Mouse (Mus musculus) right cerebral cortex, postnatal 10 days (tissue): ENCODE measurements around the gene Gm49486.

ENCODE experiments used
- DNase-seq, 2 experiments: peaks; one replicate each; pipeline ENCODE4 v3.0.0; 2021; ENCODE audit warnings: low spot score in 2 of 2

Gene Gm49486

DNA sequence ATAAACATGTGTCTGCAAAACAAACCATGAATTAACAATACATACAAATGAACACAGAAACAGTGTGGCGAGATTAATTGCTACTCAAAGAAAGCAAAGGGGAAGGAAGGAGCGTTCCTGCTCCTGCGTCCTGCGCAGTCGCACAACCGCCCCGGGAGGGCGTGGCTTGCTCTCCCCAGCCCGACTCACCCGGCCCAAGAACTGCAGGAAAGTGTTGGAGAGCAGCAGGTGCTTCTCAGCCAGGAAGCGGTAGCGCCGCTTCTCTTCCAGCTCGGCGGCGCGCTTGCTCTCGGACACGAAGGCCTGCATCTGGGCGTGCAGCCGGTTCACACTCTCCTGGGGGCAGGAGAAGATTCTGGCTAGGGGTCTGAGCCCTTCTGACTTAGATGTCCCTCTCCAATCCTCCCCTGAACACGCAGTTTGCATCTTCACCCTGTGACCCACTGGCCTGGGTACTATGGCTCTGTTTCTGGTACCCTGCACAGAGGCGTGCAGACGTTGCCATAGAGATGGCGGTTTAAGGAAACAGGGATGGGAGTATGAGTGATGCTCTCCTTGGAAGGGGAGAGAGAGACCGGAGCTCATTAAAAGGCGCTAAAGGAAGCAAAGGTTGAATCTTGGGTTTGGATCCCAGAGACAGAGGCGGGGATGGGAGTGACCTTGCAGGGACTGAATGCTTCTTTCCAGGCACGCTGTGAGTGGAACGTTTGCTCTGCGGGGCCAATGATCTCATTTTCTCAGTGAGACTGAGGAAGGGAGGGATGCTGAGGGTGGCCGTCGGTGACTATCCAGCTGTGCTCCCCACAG lies 41.3 kb downstream of the Gm49486 start:
- peak; percentile 66 to 69 for DNase-seq

DNA sequence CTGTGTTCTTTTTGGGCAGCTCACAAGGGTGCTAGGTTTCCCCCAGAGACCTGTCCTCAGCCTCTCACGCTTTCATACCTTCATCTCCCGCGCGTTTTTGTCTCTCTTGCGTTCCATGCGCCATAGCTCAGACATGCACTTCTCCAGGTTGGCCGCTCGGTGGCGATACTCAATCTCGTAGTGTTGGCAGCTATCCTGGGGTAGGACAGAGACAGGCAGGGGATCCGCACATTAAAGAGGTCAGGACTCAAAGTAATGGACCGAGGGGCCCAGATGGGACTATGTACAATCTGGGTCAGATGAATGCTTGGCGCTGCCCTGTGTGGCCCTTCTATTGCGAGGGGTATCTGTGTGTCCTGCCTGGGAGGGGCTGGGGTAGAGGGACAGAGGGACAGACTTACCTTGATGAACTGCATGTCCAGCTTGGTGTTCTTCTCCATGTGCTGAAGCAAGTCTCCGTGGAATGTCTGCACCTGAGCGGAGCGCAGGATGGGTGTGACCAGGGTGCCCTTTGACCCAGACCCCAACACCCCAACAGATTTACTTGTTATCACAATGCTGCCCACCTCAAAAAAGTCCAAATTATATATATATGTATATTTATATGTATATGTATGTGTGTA lies 42.0 kb downstream of the Gm49486 start:
- DNase-seq, result peak in 1 of 2 experiments; percentile 72

DNA sequence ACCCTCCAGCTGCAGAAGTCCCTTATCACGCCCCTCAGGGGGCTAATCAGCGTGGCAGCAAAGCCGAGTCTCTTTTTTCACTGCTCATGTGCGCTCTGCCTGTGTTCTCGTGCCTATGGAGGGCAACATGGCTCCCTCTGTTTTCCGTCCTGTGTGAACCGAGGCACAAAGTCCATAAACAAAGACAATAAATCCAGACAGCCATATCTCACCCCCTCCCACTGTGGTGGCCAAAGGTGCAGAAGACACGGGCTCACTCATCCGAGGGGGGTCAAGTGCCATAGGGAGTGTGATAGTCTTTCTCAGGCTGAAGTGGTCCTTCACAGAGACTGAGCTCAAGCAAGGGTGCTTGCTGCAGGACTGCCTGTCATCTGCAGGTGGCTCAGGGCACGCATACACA lies 43.8 kb downstream of the Gm49486 start:
- DNase-seq, result no peak

DNA sequence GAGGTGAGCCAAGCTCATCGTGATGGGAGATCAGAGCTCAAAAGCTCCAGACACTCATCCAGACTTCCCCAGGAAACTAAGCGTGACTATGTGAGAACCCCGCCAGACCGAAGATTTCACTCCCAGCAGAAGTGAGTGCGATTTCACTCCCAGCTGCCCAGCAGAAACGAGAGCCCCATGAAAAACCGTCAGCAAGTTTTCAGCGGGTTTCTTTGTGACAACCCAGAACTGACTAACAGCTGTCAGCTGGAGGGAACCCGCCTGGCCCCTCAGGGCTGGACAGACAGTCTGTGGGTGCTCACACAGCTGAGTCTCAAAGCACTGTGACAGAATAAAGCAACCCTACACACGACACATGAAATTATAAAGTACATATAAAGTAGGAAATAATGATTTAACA lies 48.5 kb downstream of the Gm49486 start:
- no peak for DNase-seq

- no peak for DNase-seq
These were observed 51.0 kb downstream of the Gm49486 start for GRCm38 (mm10) chr15:79280209-79280608.

GRCm38 (mm10) chr15:79280850-79281249 lies 51.7 kb downstream of the Gm49486 start:
- no peak for DNase-seq

GRCm38 (mm10) chr15:79281389-79281788 lies 52.2 kb downstream of the Gm49486 start:
- no peak for DNase-seq

DNA sequence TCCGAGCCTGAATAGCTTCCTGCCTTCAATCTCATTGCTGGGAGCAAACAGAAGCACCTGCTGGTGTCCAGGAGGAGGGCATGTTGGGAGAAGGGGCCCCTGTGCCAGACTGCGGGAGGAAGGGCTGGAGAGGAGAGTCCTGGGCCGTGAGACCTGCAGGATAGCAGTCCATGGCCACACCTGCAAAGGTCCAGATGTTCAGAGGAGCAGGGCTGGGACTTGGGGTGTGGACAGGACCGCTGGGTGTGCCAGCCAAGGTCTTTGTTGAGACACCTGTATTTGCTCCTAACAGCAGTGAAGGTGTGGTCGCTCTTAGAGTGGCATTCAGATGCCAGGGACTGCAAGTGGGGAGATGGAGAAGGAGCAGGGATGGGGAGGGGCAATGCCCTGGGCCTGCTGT lies 53.2 kb downstream of the Gm49486 start:
- no peak for DNase-seq

DNA sequence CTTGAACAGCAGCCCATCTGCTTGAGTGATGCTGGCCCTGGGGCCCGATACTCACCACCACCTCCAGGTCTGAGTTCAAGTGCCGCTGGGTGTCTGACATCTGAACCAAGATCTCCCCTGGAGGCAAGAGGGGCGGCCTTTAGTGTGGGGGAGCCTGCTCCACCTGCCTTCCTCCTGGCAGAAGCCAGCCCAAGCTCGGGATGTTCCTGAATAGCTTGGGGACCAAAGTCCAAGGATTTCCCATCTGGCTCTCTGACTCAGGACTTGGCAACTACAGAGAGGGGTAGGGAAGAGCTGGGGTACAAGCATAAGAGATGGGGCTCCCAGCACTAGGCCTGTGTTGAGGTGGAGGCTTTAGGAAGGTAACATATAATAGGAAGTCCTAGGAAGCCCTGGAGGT lies 54.2 kb downstream of the Gm49486 start:
- DNase-seq, result no peak

- no peak for DNase-seq
These were observed 56.2 kb downstream of the Gm49486 start, which contains the start of gene Baiap2l2 for GRCm38 (mm10) chr15:79285399-79285798. Gene Baiap2l2 (minus strand): TSS chr15:79285537.

GRCm38 (mm10) chr15:79286141-79286540 lies 57.0 kb downstream of the Gm49486 start:
- no peak for DNase-seq

- no peak for DNase-seq
These were observed 57.9 kb downstream of the Gm49486 start for GRCm38 (mm10) chr15:79287091-79287490.

DNA sequence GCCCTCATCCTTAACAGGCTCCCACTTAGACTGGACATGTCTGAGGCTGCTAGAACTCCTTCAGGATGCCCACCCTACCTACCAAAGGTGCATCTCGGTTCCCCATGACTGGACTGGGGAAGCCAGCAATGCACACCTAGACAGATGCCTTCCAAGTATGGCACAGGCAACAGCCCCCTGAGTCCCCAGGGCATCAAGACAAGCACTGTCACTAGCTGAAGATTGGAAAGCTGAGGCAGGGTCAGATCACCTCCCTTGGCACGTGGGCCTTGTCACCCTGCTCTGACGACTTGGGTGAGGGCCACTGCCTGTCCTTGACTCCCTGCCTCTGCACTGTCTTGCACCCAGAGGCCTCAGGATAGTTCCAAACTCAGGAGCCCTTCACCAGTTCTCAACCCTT lies 59.2 kb downstream of the Gm49486 start:
- no peak for DNase-seq

DNA sequence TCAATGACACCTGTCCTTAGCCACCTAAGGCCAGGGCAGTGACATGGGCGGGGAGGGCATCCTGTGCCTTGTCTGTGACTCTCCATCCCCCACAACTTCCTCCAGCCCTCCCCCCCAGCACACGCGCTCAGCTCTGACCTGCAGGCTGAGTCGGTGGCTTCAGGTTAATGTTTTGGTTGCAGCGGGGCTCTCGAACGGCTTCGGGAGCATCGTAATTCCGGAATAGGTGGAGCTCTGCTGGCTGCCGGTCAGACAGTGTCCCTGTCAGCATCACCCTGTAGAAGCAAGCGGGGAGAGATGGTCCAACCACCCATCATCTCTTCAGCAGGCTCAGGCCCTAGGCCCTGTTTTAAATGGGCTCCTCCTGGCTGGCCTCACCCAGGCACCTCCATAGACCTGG lies 60.2 kb downstream of the Gm49486 start:
- DNase-seq, result no peak

DNA sequence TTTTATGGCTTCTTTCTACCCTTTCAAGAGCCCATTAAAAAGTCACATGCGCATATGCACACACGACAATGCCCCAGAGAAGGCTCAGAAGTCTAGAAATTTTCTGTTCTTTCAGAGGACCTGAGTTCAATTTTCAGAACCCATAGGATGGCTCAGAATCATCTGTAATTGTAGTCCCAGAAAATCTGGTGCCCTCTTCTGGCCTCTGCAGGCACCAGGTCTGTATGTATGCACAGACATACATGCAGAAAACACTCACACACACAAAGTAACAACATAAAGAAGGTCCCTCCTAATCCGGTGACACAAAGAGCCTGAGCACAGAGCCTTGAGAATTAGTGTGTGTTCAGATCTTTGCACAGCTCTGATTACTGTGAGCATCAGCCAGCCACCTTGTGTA lies 61.1 kb downstream of the Gm49486 start:
- no peak for DNase-seq

DNA sequence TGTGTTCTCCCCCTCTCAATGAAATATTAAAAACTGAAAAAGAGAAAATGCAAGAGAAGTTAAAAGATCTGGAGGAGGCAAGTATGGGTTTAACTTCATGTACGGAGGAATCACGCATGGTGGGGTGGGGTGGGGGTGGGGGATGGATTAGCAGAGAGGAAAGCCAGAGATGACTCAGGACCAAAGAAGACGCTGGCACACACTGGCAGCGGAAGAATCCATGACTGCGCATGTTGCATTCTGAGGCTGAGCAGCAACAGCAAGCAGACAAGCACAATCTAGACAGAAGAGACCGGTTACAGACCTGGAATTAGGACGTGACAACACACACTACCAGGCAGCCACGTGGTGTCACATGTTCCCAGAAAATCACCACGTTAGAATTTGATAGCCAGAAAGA lies 63.6 kb downstream of the Gm49486 start:
- no peak for DNase-seq

- DNase-seq, result no peak
These were observed 69.4 kb downstream of the Gm49486 start for GRCm38 (mm10) chr15:79298553-79298952.

- DNase-seq, result no peak
These were observed 70.5 kb downstream of the Gm49486 start for GRCm38 (mm10) chr15:79299563-79300155.

DNA sequence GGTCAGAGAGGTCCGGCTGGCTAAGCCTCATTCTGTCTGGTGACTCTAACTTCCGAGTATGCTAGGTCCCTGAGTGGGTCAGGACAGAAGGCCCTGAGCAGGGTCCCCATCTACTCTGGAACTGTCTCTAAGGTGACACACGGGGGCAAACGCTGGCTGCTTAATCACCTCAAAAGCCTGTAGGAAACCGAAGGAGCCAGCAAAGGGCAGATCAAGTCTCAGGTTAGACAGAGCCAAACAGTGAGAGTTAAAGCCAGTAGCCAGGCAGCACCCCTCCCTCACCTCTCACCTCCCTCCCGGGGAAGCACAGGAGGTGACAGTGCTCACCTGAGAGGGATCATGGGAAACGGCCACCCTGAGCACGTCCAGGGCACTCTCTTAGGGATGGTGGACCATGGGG lies 74.5 kb downstream of the Gm49486 start:
- DNase-seq, result no peak

DNA sequence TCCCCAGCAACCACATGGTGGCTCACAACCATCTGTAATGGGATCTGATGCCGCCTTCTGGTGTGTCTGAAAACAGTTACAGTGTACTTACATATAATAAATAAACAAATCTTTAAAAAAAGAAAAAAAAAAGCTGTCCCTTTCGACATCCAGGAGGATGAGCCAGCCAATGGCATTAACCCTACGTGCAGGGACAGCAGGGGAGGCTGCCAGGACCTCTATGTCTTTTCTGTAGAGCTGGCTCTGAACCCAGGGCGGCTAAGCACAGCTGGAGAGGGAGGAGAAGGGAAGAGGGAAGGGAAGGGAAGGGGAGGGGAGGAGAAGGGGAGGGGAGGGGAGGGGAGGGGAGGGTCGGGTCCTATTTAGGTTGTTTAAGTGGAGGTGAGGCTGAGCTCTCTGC lies 75.6 kb downstream of the Gm49486 start:
- no peak for DNase-seq

DNA sequence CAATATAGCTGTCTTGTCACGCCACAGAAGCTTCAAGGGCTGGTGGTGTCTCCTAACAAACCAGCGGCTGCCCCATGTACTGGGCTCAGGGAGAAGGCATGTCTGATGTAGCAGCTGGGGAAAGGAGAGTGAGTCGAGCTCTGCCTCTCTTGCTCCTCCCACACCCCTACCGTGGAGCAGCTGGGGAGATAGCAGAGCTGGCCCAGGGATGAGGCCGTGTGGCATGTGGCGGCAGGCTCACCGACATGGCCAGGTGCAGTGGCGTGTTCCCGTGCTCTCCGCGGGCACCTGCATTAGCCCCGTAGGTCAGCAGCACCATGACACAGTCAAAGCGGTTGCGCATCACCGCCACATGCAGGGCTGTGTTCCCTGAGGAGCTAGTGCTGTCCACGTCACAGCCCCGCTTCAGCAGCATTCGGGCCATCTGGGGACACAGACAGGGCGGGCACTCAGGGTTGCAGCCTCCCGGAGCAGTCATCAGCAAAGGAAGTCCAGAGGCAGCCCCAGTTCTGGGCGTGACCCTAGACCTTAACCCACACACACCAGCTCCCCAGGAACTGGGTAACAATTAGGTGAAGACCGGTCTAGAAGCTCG lies 76.9 kb downstream of the Gm49486 start:
- no peak for DNase-seq
